In genomic region chr4:102254466-102255294, GRCm38 (mm10) we compare ENCODE assay signal across 9 mouse cellular contexts.
DNase-seq lines count a peak whose midpoint lies in the region; ATAC-seq and TF ChIP-seq lines count a peak whose summit lies in the region.
"Had no signal": no experiment of that assay in that cellular context is flagged by ENCODE, and none has a peak within 500 bp of the region (broad histone marks: within the 10 kb centered on the region; RNA-seq: fewer than 3 reads in every experiment).

No protein-coding gene starts in this region.

- peak overlapping the region; percentile 20 for H3K4me3 ChIP-seq in intestine, postnatal 0 days (ENCODE audit: low read depth, low read length)
- H3K4me3 ChIP-seq in limb, embryonic 14.5 days (replicated peaks; ENCODE audit: low read length): peak overlapping the region; percentile 7
- peak overlapping the region; percentile 47 for H3K4me3 ChIP-seq in neural tube, embryonic 15.5 days (replicated peaks)

- 9% methylated on average over 15 of the region's 15 CpGs for WGBS in intestine, postnatal 0 days
- 13% methylated on average over 15 of the region's 15 CpGs for WGBS in limb, embryonic 14.5 days
- WGBS in neural tube, embryonic 15.5 days: 4% methylated on average over 15 of the region's 15 CpGs

- H3K36me3 ChIP-seq in intestine, postnatal 0 days (ENCODE audit: control insufficient read depth, insufficient read depth): no peaks in the 10 kb centered on the region
- H3K36me3 ChIP-seq in limb, embryonic 14.5 days (ENCODE audit: control insufficient read depth, insufficient read depth, low read length): no peaks in the 10 kb centered on the region
- no peaks in the 10 kb centered on the region for H3K36me3 ChIP-seq in neural tube, embryonic 15.5 days
- H3K36me3 ChIP-seq: G1E had no signal

- peak; percentile 63 for ATAC-seq in common myeloid progenitor, adult 5-6 weeks (replicated peaks; ENCODE audit: low read depth, poor library complexity, severe bottlenecking)
- ATAC-seq in intestine, postnatal 0 days: no peak
- ATAC-seq in limb, embryonic 14.5 days (ENCODE audit: low FRiP score, low read depth): peak; percentile 60; the same call in 1 of the 2 replicates
- peak; percentile 81 for ATAC-seq in neural tube, embryonic 15.5 days (ENCODE audit: low FRiP score)
- ATAC-seq in megakaryocyte, adult 5-6 weeks (ENCODE audit: poor library complexity, severe bottlenecking): no peak

- TF ChIP-seq POLR2A in limb, embryonic 14.5 days (IDR thresholded peaks at IDR 0.05; ENCODE audit: borderline replicate concordance, extremely low read depth, insufficient read depth, insufficient read length): no peak

- peak overlapping the region; percentile 49 for H3K4me2 ChIP-seq in intestine, postnatal 0 days (replicated peaks; ENCODE audit: low read depth)
- peak overlapping the region; percentile 38 for H3K4me2 ChIP-seq in limb, embryonic 14.5 days (replicated peaks; ENCODE audit: low read depth, low read length, severe bottlenecking)
- peak overlapping the region; percentile 78 for H3K4me2 ChIP-seq in neural tube, embryonic 15.5 days

- H3K27me3 ChIP-seq in intestine, postnatal 0 days (replicated peaks; ENCODE audit: control insufficient read depth, insufficient read depth, low read length): no peaks in the 10 kb centered on the region
- no peaks in the 10 kb centered on the region for H3K27me3 ChIP-seq in limb, embryonic 14.5 days (ENCODE audit: control insufficient read depth, insufficient read depth, low read length)
- no peaks in the 10 kb centered on the region for H3K27me3 ChIP-seq in neural tube, embryonic 15.5 days (replicated peaks)

- TF ChIP-seq CTCF in intestine, postnatal 0 days (IDR thresholded peaks at IDR 0.05; ENCODE audit: low read depth): no peak

- no peaks in the 10 kb centered on the region for H3K9me3 ChIP-seq in intestine, postnatal 0 days (ENCODE audit: control insufficient read depth)
- no peaks in the 10 kb centered on the region for H3K9me3 ChIP-seq in limb, embryonic 14.5 days (ENCODE audit: control insufficient read depth, low read length)
- no peaks in the 10 kb centered on the region for H3K9me3 ChIP-seq in neural tube, embryonic 15.5 days (replicated peaks)

- no peak overlapping the region for H3K27ac ChIP-seq in intestine, postnatal 0 days (ENCODE audit: low read depth, low read length)
- no peak overlapping the region for H3K27ac ChIP-seq in limb, embryonic 14.5 days (replicated peaks; ENCODE audit: low read depth, low read length)
- peak overlapping the region; percentile 86 for H3K27ac ChIP-seq in neural tube, embryonic 15.5 days (replicated peaks)

- peak; percentile 11 for DNase-seq in MN1 (ENCODE audit: low spot score)
- DNase-seq in heart, adult 18-20 months: peak; percentile 53 to 73
- peak; percentile 23 for DNase-seq in limb, embryonic 14.5 days (ENCODE audit: low spot score)
- no peak for DNase-seq in gastrocnemius, postnatal 36 days

- H3K9ac ChIP-seq in intestine, postnatal 0 days (ENCODE audit: low read depth, low read length): no peak overlapping the region; the same call in 1 of the 2 replicates
- H3K9ac ChIP-seq in limb, embryonic 14.5 days (ENCODE audit: low read depth, low read length, severe bottlenecking): peak overlapping the region; percentile 17
- H3K9ac ChIP-seq in neural tube, embryonic 15.5 days (replicated peaks): peak overlapping the region; percentile 60

- no peaks in the 10 kb centered on the region for H3K4me1 ChIP-seq in intestine, postnatal 0 days (replicated peaks; ENCODE audit: control insufficient read depth, insufficient read depth, low read length)
- H3K4me1 ChIP-seq in limb, embryonic 14.5 days (ENCODE audit: control insufficient read depth, insufficient read depth, low read length): no peaks in the 10 kb centered on the region
- peaks cover 13% of the 10 kb centered on the region for H3K4me1 ChIP-seq in neural tube, embryonic 15.5 days

- intact Hi-C loops in gastrocnemius, postnatal 36 days (cut with DNase I): no loop called here

Comparison
In these comparisons a context has a peak if more than half of its experiments do, and no peak if none do; other contexts are left out.
1. DNase-seq: peak in MN1 (single experiment), heart, adult 18-20 months (2 of 2) and limb, embryonic 14.5 days (single experiment); none in gastrocnemius, postnatal 36 days (0 of 2).
2. ATAC-seq: peak in common myeloid progenitor, adult 5-6 weeks (single experiment), limb, embryonic 14.5 days (single experiment) and neural tube, embryonic 15.5 days (single experiment); none in intestine, postnatal 0 days (single experiment) and megakaryocyte, adult 5-6 weeks (single experiment).
3. Peak in every context shown above with its lines, with median percentiles within 50 percentile points of each other: H3K4me2 ChIP-seq and H3K4me3 ChIP-seq.